Mouse (Mus musculus): ENCODE measurements around the gene Armc2. TPM values are rescaled to one million over a fixed set of nuclear protein-coding genes. Genes with fewer than 3 reads are reported as not detected.

Gene Armc2
- total RNA-seq, 1 experiment: 1.0 TPM

GRCm38 (mm10) chr10:42004690-42005089 is 13.6 kb downstream of the Armc2 start:
- Histone ChIP-seq H3K27ac (ENCODE audit: insufficient read depth, low read depth, low read length, poor library complexity, severe bottlenecking) (no peak overlapping the region), H3K36me3 (ENCODE audit: control insufficient read depth, insufficient read depth, low read length, poor library complexity, severe bottlenecking) (no peaks in the 10 kb centered on the region), H3K4me1 (ENCODE audit: control insufficient read depth in 2 of 2, insufficient read depth in 2 of 2, low read length in 2 of 2, poor library complexity in 1 of 2) (no peaks in the 10 kb centered on the region), H3K4me3 (ENCODE audit: insufficient read depth in 1 of 2, low read depth in 1 of 2, low read length in 2 of 2, poor library complexity in 1 of 2, severe bottlenecking in 1 of 2) (no peak overlapping the region), H3K9me3 (ENCODE audit: control insufficient read depth, insufficient read depth, low read depth, low read length) (no peaks in the 10 kb centered on the region), H3K9ac (ENCODE audit: insufficient read depth, low read depth, low read length, poor library complexity, severe bottlenecking) (no peak overlapping the region)
- DNase-seq (ENCODE audit: low read depth, low spot score): no peak
- no peak for TF ChIP-seq HCFC1 (IDR thresholded peaks at IDR 0.05; ENCODE audit: borderline replicate concordance, insufficient read depth, low read length)
- TF ChIP-seq MAFK (IDR thresholded peaks at IDR 0.05; ENCODE audit: insufficient read depth, low read depth, low read length): no peak
- TF ChIP-seq ZC3H11A (IDR thresholded peaks at IDR 0.05; ENCODE audit: borderline replicate concordance, low read depth, low read length): no peak
- no peak for TF ChIP-seq ZNF384 (IDR thresholded peaks at IDR 0.05; ENCODE audit: low read depth, low read length)
- no peak for TF ChIP-seq CHD2 (IDR thresholded peaks at IDR 0.05; ENCODE audit: low read depth, low read length)
- in situ Hi-C loops (cut with MboI; ENCODE audit: low sequenced_read_pairs in 2 of 2, unreplicated experiment in 2 of 2): no loop called here

DNA sequence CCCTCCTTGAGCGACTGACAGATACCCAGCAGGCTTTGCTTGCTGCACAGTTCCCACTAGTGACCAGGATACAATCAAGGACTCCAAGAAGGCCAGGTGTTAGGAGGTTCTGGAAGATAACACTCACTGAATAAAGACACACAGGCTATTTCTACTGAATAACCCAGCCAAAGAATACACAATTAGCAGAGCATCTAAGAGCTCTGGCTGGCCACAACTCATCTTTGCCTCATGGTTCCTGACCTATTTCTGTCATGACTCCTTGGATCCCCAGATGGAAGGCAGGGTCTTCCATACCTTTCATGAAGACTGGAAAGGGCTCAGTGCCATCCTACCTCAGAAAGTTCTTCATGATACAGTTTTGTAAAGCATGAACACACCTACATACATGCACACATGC is 14.2 kb downstream of the Armc2 start:
- H3K4me1 ChIP-seq (ENCODE audit: control insufficient read depth in 2 of 2, insufficient read depth in 2 of 2, low read length in 2 of 2, poor library complexity in 1 of 2): no peaks in the 10 kb centered on the region
- H3K27ac ChIP-seq (ENCODE audit: insufficient read depth, low read depth, low read length, poor library complexity, severe bottlenecking): no peak overlapping the region
- no peaks in the 10 kb centered on the region for H3K9me3 ChIP-seq (ENCODE audit: control insufficient read depth, insufficient read depth, low read depth, low read length)
- no peaks in the 10 kb centered on the region for H3K36me3 ChIP-seq (ENCODE audit: control insufficient read depth, insufficient read depth, low read length, poor library complexity, severe bottlenecking)
- H3K4me3 ChIP-seq (ENCODE audit: insufficient read depth in 1 of 2, low read depth in 1 of 2, low read length in 2 of 2, poor library complexity in 1 of 2, severe bottlenecking in 1 of 2): no peak overlapping the region
- no peak overlapping the region for H3K9ac ChIP-seq (ENCODE audit: insufficient read depth, low read depth, low read length, poor library complexity, severe bottlenecking)
- TF ChIP-seq ZNF384 (IDR thresholded peaks at IDR 0.05; ENCODE audit: low read depth, low read length) (no peak), MAFK (IDR thresholded peaks at IDR 0.05; ENCODE audit: insufficient read depth, low read depth, low read length) (no peak), ZC3H11A (IDR thresholded peaks at IDR 0.05; ENCODE audit: borderline replicate concordance, low read depth, low read length) (no peak), CHD2 (IDR thresholded peaks at IDR 0.05; ENCODE audit: low read depth, low read length) (no peak), HCFC1 (IDR thresholded peaks at IDR 0.05; ENCODE audit: borderline replicate concordance, insufficient read depth, low read length) (no peak)
- in situ Hi-C loops (cut with MboI; ENCODE audit: low sequenced_read_pairs in 2 of 2, unreplicated experiment in 2 of 2): no loop called here
- no peak for DNase-seq (ENCODE audit: low read depth, low spot score)

GRCm38 (mm10) chr10:42003576-42003975 is 14.7 kb downstream of the Armc2 start:
- no peak overlapping the region for H3K9ac ChIP-seq (ENCODE audit: insufficient read depth, low read depth, low read length, poor library complexity, severe bottlenecking)
- H3K4me3 ChIP-seq (ENCODE audit: insufficient read depth in 1 of 2, low read depth in 1 of 2, low read length in 2 of 2, poor library complexity in 1 of 2, severe bottlenecking in 1 of 2): no peak overlapping the region
- no peaks in the 10 kb centered on the region for H3K36me3 ChIP-seq (ENCODE audit: control insufficient read depth, insufficient read depth, low read length, poor library complexity, severe bottlenecking)
- H3K9me3 ChIP-seq (ENCODE audit: control insufficient read depth, insufficient read depth, low read depth, low read length): no peaks in the 10 kb centered on the region
- in situ Hi-C loops (cut with MboI; ENCODE audit: low sequenced_read_pairs in 2 of 2, unreplicated experiment in 2 of 2): no loop called here
- no peak overlapping the region for H3K27ac ChIP-seq (ENCODE audit: insufficient read depth, low read depth, low read length, poor library complexity, severe bottlenecking)
- H3K4me1 ChIP-seq (ENCODE audit: control insufficient read depth in 2 of 2, insufficient read depth in 2 of 2, low read length in 2 of 2, poor library complexity in 1 of 2): no peaks in the 10 kb centered on the region
- DNase-seq (ENCODE audit: low read depth, low spot score): no peak
- TF ChIP-seq HCFC1 (IDR thresholded peaks at IDR 0.05; ENCODE audit: borderline replicate concordance, insufficient read depth, low read length) (no peak), MAFK (IDR thresholded peaks at IDR 0.05; ENCODE audit: insufficient read depth, low read depth, low read length) (no peak), CHD2 (IDR thresholded peaks at IDR 0.05; ENCODE audit: low read depth, low read length) (no peak), ZC3H11A (IDR thresholded peaks at IDR 0.05; ENCODE audit: borderline replicate concordance, low read depth, low read length) (no peak), ZNF384 (IDR thresholded peaks at IDR 0.05; ENCODE audit: low read depth, low read length) (no peak)

- no peak for TF ChIP-seq ZC3H11A (IDR thresholded peaks at IDR 0.05; ENCODE audit: borderline replicate concordance, low read depth, low read length)
- TF ChIP-seq HCFC1 (IDR thresholded peaks at IDR 0.05; ENCODE audit: borderline replicate concordance, insufficient read depth, low read length): no peak
- no peak for TF ChIP-seq MAFK (IDR thresholded peaks at IDR 0.05; ENCODE audit: insufficient read depth, low read depth, low read length)
- no peak for TF ChIP-seq CHD2 (IDR thresholded peaks at IDR 0.05; ENCODE audit: low read depth, low read length)
- no peak for TF ChIP-seq ZNF384 (IDR thresholded peaks at IDR 0.05; ENCODE audit: low read depth, low read length)
- DNase-seq (ENCODE audit: low read depth, low spot score): no peak
Measured at GRCm38 (mm10) chr10:42002436-42002835, 15.8 kb downstream of the Armc2 start.

GRCm38 (mm10) chr10:42001260-42001659 is 17.0 kb downstream of the Armc2 start:
- Histone ChIP-seq H3K9me3 (ENCODE audit: control insufficient read depth, insufficient read depth, low read depth, low read length) (no peaks in the 10 kb centered on the region), H3K4me1 (ENCODE audit: control insufficient read depth in 2 of 2, insufficient read depth in 2 of 2, low read length in 2 of 2, poor library complexity in 1 of 2) (peaks cover 3 to 12% of the 10 kb centered on the region in 2 experiments; a peak in 3 of 4 replicates), H3K36me3 (ENCODE audit: control insufficient read depth, insufficient read depth, low read length, poor library complexity, severe bottlenecking) (no peaks in the 10 kb centered on the region), H3K4me3 (ENCODE audit: insufficient read depth in 1 of 2, low read depth in 1 of 2, low read length in 2 of 2, poor library complexity in 1 of 2, severe bottlenecking in 1 of 2) (no peak overlapping the region), H3K9ac (ENCODE audit: insufficient read depth, low read depth, low read length, poor library complexity, severe bottlenecking) (no peak overlapping the region), H3K27ac (ENCODE audit: insufficient read depth, low read depth, low read length, poor library complexity, severe bottlenecking) (no peak overlapping the region)
- no peak for DNase-seq (ENCODE audit: low read depth, low spot score)
- TF ChIP-seq ZNF384 (IDR thresholded peaks at IDR 0.05; ENCODE audit: low read depth, low read length) (no peak), CHD2 (IDR thresholded peaks at IDR 0.05; ENCODE audit: low read depth, low read length) (no peak), MAFK (IDR thresholded peaks at IDR 0.05; ENCODE audit: insufficient read depth, low read depth, low read length) (no peak), HCFC1 (IDR thresholded peaks at IDR 0.05; ENCODE audit: borderline replicate concordance, insufficient read depth, low read length) (no peak), ZC3H11A (IDR thresholded peaks at IDR 0.05; ENCODE audit: borderline replicate concordance, low read depth, low read length) (no peak)
- in situ Hi-C loops (cut with MboI; ENCODE audit: low sequenced_read_pairs in 2 of 2, unreplicated experiment in 2 of 2): no loop called here

More at GRCm38 (mm10) chr10:42002436-42002835, 15.8 kb downstream of the Armc2 start:
- Histone ChIP-seq H3K4me1 (ENCODE audit: control insufficient read depth in 2 of 2, insufficient read depth in 2 of 2, low read length in 2 of 2, poor library complexity in 1 of 2) (peaks cover 3 to 5% of the 10 kb centered on the region in 2 experiments; a peak in 3 of 4 replicates), H3K9ac (ENCODE audit: insufficient read depth, low read depth, low read length, poor library complexity, severe bottlenecking) (no peak overlapping the region), H3K27ac (ENCODE audit: insufficient read depth, low read depth, low read length, poor library complexity, severe bottlenecking) (no peak overlapping the region), H3K36me3 (ENCODE audit: control insufficient read depth, insufficient read depth, low read length, poor library complexity, severe bottlenecking) (no peaks in the 10 kb centered on the region), H3K9me3 (ENCODE audit: control insufficient read depth, insufficient read depth, low read depth, low read length) (no peaks in the 10 kb centered on the region), H3K4me3 (ENCODE audit: insufficient read depth in 1 of 2, low read depth in 1 of 2, low read length in 2 of 2, poor library complexity in 1 of 2, severe bottlenecking in 1 of 2) (no peak overlapping the region)
- in situ Hi-C loops (cut with MboI; ENCODE audit: low sequenced_read_pairs in 2 of 2, unreplicated experiment in 2 of 2): no loop called here
